In genomic region chr14:54686522-54687143, GRCm38 (mm10) we compare ENCODE assay signal across 7 mouse cellular contexts. TPM values are rescaled to one million over a fixed set of nuclear protein-coding genes. Genes with fewer than 3 reads are reported as not detected.
DNase-seq lines count a peak whose midpoint lies in the region; ATAC-seq lines count a peak whose summit lies in the region.

Acin1 (minus strand) TSS chr14:54686931.

- H3K4me3 ChIP-seq in embryonic facial prominence, embryonic 12.5 days, result peak within 1 kb of the TSS; percentile 84
- H3K4me3 ChIP-seq in limb, embryonic 11.5 days (ENCODE audit: low read depth, low read length), result peak within 1 kb of the TSS; percentile 84
- peak within 1 kb of the TSS; percentile 80 for H3K4me3 ChIP-seq in midbrain, embryonic 14.5 days (replicated peaks; ENCODE audit: low read depth, low read length)

- H3K4me1 ChIP-seq in embryonic facial prominence, embryonic 12.5 days, result peaks cover 20% of the 10 kb centered on the region
- H3K4me1 ChIP-seq in limb, embryonic 11.5 days (ENCODE audit: control insufficient read depth, insufficient read depth, low read length), result peaks cover 12% of the 10 kb centered on the region; the same call in 1 of the 2 replicates
- peaks cover 21% of the 10 kb centered on the region for H3K4me1 ChIP-seq in midbrain, embryonic 14.5 days (ENCODE audit: control insufficient read depth, insufficient read depth, low read length)

- peaks cover 29% of the 10 kb centered on the region for H3K36me3 ChIP-seq in embryonic facial prominence, embryonic 12.5 days
- peaks cover 19% of the 10 kb centered on the region; the same call in 1 of the 2 replicates for H3K36me3 ChIP-seq in limb, embryonic 11.5 days (ENCODE audit: control insufficient read depth, insufficient read depth, low read length)
- H3K36me3 ChIP-seq in midbrain, embryonic 14.5 days (ENCODE audit: control insufficient read depth, insufficient read depth, low read length), result peaks cover 41% of the 10 kb centered on the region

- WGBS in embryonic facial prominence, embryonic 12.5 days, result under 1% methylated on average over 44 of the region's 44 CpGs
- WGBS in limb, embryonic 11.5 days, result 0% methylated on average over 44 of the region's 44 CpGs
- WGBS in midbrain, embryonic 14.5 days, result under 1% methylated on average over 44 of the region's 44 CpGs

- no peaks in the 10 kb centered on the region for H3K9me3 ChIP-seq in embryonic facial prominence, embryonic 12.5 days
- H3K9me3 ChIP-seq in limb, embryonic 11.5 days (ENCODE audit: control insufficient read depth, low read length), result no peaks in the 10 kb centered on the region
- no peaks in the 10 kb centered on the region for H3K9me3 ChIP-seq in midbrain, embryonic 14.5 days (ENCODE audit: control insufficient read depth, low read length)

- peak within 1 kb of the TSS; percentile 93 for H3K9ac ChIP-seq in embryonic facial prominence, embryonic 12.5 days
- H3K9ac ChIP-seq in limb, embryonic 11.5 days (ENCODE audit: low read length), result peak within 1 kb of the TSS; percentile 94
- peak within 1 kb of the TSS; percentile 88 for H3K9ac ChIP-seq in midbrain, embryonic 14.5 days (replicated peaks; ENCODE audit: low read length)

- no peaks in the 10 kb centered on the region for H3K27me3 ChIP-seq in embryonic facial prominence, embryonic 12.5 days
- no peaks in the 10 kb centered on the region for H3K27me3 ChIP-seq in limb, embryonic 11.5 days (ENCODE audit: control insufficient read depth, insufficient read depth, low read length)
- no peaks in the 10 kb centered on the region for H3K27me3 ChIP-seq in midbrain, embryonic 14.5 days (ENCODE audit: control insufficient read depth, insufficient read depth, low read length)

- peak; percentile 95 for ATAC-seq in embryonic facial prominence, embryonic 12.5 days (ENCODE audit: insufficient number of reproducible peaks, insufficient read depth, low FRiP score, low TSS enrichment)
- ATAC-seq in limb, embryonic 11.5 days (ENCODE audit: insufficient number of reproducible peaks, low FRiP score, low TSS enrichment, low read depth), result peak; percentile 96
- peak; percentile 98 for ATAC-seq in midbrain, embryonic 14.5 days (ENCODE audit: low FRiP score, low TSS enrichment)

- peak within 1 kb of the TSS; percentile 96 for H3K27ac ChIP-seq in embryonic facial prominence, embryonic 12.5 days
- peak within 1 kb of the TSS; percentile 88 for H3K27ac ChIP-seq in limb, embryonic 11.5 days (replicated peaks; ENCODE audit: low read depth, low read length)
- H3K27ac ChIP-seq in midbrain, embryonic 14.5 days (replicated peaks; ENCODE audit: low read depth, low read length), result peak within 1 kb of the TSS; percentile 95

- peak within 1 kb of the TSS; percentile 75 for H3K4me2 ChIP-seq in embryonic facial prominence, embryonic 12.5 days (replicated peaks)
- H3K4me2 ChIP-seq in limb, embryonic 11.5 days (ENCODE audit: low read depth, severe bottlenecking), result peak within 1 kb of the TSS; percentile 72
- H3K4me2 ChIP-seq in midbrain, embryonic 14.5 days (ENCODE audit: low read length), result peak within 1 kb of the TSS; percentile 79

- peak; percentile 100 for DNase-seq in adrenal gland, postnatal 25 days
- DNase-seq in heart, adult 11 months, result peak; percentile 100
- DNase-seq in kidney, adult 18-20 months, result peak; percentile 100
- DNase-seq in limb, embryonic 11.5 days (ENCODE audit: low spot score), result peak; percentile 100
- peak; percentile 100 for DNase-seq in midbrain, embryonic 14.5 days
- DNase-seq in spleen, adult 18-20 months, result peak; percentile 100

RNA-seq across cellular contexts. Expression of gene Acin1, which starts in this region (rescaled TPM):
- 233 and 235 TPM in 2 replicates for total RNA-seq in adrenal gland, postnatal 25 days (2021)
- polyA plus RNA-seq in embryonic facial prominence, embryonic 12.5 days (2016; fragmentation: Nextera tagmentation; extraction: Ambion mirVana), result 150 and 157 TPM in 2 replicates
- polyA plus RNA-seq in limb, embryonic 11.5 days (2014; fragmentation: Nextera tagmentation; extraction: Ambion mirVana), result 141 and 160 TPM in 2 replicates
- 128 and 143 TPM in 2 replicates for polyA plus RNA-seq in midbrain, embryonic 14.5 days (2014; fragmentation: Nextera tagmentation; extraction: Ambion mirVana)

Comparison
In these comparisons a context has a peak if more than half of its experiments do, and no peak if none do; other contexts are left out.
1. Peak in every context shown above with its lines: DNase-seq, ATAC-seq, H3K4me3 ChIP-seq and H3K27ac ChIP-seq.